Mouse (Mus musculus): ENCODE data around the gene Tktl1.

The Tktl1 gene

GRCm38 (mm10) chrX:74257746-74258145, 80.7 kb downstream of the Tktl1 start:
- in situ Hi-C loops (cut with MboI), result no loop called here

Data from mature B cell (primary cell).